Mouse (Mus musculus) lung, adult 2 months (tissue): Measurements from ENCODE around the gene Eif1ad. TPM values are rescaled to one million over a fixed set of nuclear protein-coding genes. Genes with fewer than 3 reads are reported as not detected.
A peak's percentile ranks its signal among the peaks of the same experiment; 100 is the strongest.

Source experiments
- DNase-seq: peaks from one replicate; pipeline ENCODE4 v3.0.0; 2022
- H3K4me1 ChIP-seq: fragments of 200-500 bp; 2 replicates; pipeline ENCODE4 v1.6.1; 2011; ENCODE audit warnings: low read length; ENCODE audit not compliant: control insufficient read depth, insufficient read depth
- H3K4me3 ChIP-seq: fragments of 200-500 bp; replicated peaks from 2 replicates; pipeline ENCODE3; 2011; ENCODE audit warnings: low read depth, mild to moderate bottlenecking, control low read depth, low read length; ENCODE audit errors: extremely low read depth
- CTCF ChIP-seq: fragments of 200-500 bp; IDR thresholded peaks from 2 replicates; pipeline ENCODE4 v1.5.1; 2011; ENCODE audit warnings: mild to moderate bottlenecking, low read length, control low read depth; ENCODE audit not compliant: insufficient read depth
- POLR2A ChIP-seq: fragments of 200-500 bp; IDR thresholded peaks from 2 replicates; pipeline ENCODE4 v1.6.1; 2011; ENCODE audit warnings: low read depth, mild to moderate bottlenecking, control low read depth, low read length, borderline replicate concordance; ENCODE audit errors: extremely low read depth
- WGBS: fragments of 180-500 bp; shearing (Covaris S2); methylation state at CpG from one replicate; pipeline ENCODE4 v1.1.7; 2018; 5-methylcytosine and 5-hydroxymethylcytosine counted together
- polyA plus RNA-seq: library from polyadenylated mRNA; depleted of rRNA; stranded (reverse); fragments of >200 nt; gene quantifications from 2 replicates; pipeline ENCODE4 v1.2.3, GENCODE M21; 2012; rRNA removed

The Eif1ad gene
- polyA plus RNA-seq, 1 experiment: 21.4 TPM

GRCm38 (mm10) chr19:5409068-5409467 lies 42.5 kb downstream of the Eif1ad start:
- DNase-seq: no peak
- no peak overlapping the region for H3K4me3 ChIP-seq
- peaks cover 16% of the 10 kb centered on the region for H3K4me1 ChIP-seq
- TF ChIP-seq CTCF: no peak
- no peak; the same call in 1 of the 2 replicates for TF ChIP-seq POLR2A
- 58% methylated on average over 5 of the region's 5 CpGs for WGBS

GRCm38 (mm10) chr19:5410641-5411040 lies 44.1 kb downstream of the Eif1ad start:
- DNase-seq: no peak
- TF ChIP-seq CTCF (no peak), POLR2A (no peak)
- H3K4me3 ChIP-seq: no peak overlapping the region
- 71% methylated on average over 5 of the region's 5 CpGs for WGBS
- peaks cover 15% of the 10 kb centered on the region for H3K4me1 ChIP-seq

GRCm38 (mm10) chr19:5411961-5412360 lies 45.4 kb downstream of the Eif1ad start:
- no peak for DNase-seq
- Histone ChIP-seq H3K4me3 (no peak overlapping the region), H3K4me1 (peaks cover 12% of the 10 kb centered on the region)
- WGBS: 47% methylated on average over 5 of the region's 5 CpGs
- TF ChIP-seq POLR2A (0 out of 2 replicates have a peak, but pooled peaks have one; percentile 26), CTCF (no peak)

GRCm38 (mm10) chr19:5413840-5414239 lies 47.3 kb downstream of the Eif1ad start:
- H3K4me3 ChIP-seq: no peak overlapping the region
- peaks cover 4% of the 10 kb centered on the region for H3K4me1 ChIP-seq
- no peak for TF ChIP-seq POLR2A
- no peak for TF ChIP-seq CTCF
- WGBS: 76% methylated on average over 4 of the region's 4 CpGs
- no peak for DNase-seq

GRCm38 (mm10) chr19:5414534-5414957 lies 48.0 kb downstream of the Eif1ad start:
- DNase-seq: no peak
- TF ChIP-seq CTCF: no peak
- TF ChIP-seq POLR2A: peak; percentile 71; the same call in 1 of the 2 replicates
- 61% methylated on average over 2 of the region's 2 CpGs for WGBS
- Histone ChIP-seq H3K4me3 (no peak overlapping the region), H3K4me1 (no peaks in the 10 kb centered on the region)

- WGBS: 92% methylated on average over 8 of the region's 8 CpGs
- no peak for DNase-seq
- TF ChIP-seq POLR2A: no peak
- TF ChIP-seq CTCF: no peak
- Histone ChIP-seq H3K4me3 (no peak overlapping the region), H3K4me1 (peaks cover 8% of the 10 kb centered on the region)
Measured at GRCm38 (mm10) chr19:5418750-5419466, 52.4 kb downstream of the Eif1ad start.

- WGBS: 93% methylated on average over 9 of the region's 9 CpGs
- no peak overlapping the region for H3K4me3 ChIP-seq
- DNase-seq: no peak
- TF ChIP-seq CTCF: no peak
- TF ChIP-seq POLR2A: no peak
- peaks cover 8% of the 10 kb centered on the region for H3K4me1 ChIP-seq
Measured at GRCm38 (mm10) chr19:5419630-5420029, 53.1 kb downstream of the Eif1ad start.

- no peak for DNase-seq
- TF ChIP-seq CTCF (no peak), POLR2A (no peak)
- WGBS: 75% methylated on average over 6 of the region's 6 CpGs
- Histone ChIP-seq H3K4me1 (peaks cover 8% of the 10 kb centered on the region), H3K4me3 (no peak overlapping the region)
Measured at GRCm38 (mm10) chr19:5420579-5420978, 54.0 kb downstream of the Eif1ad start.

Other genes with a start within 250 kb of the Eif1ad start
- gene Klc2, start 248.2 kb upstream of the Eif1ad start, polyA plus RNA-seq: 35.5 and 47.3 TPM in 2 replicates
- gene Pacs1, start 93.6 kb upstream of the Eif1ad start, polyA plus RNA-seq: 37.2 and 40.6 TPM in 2 replicates
- 121 and 132 TPM in 2 replicates for gene Sf3b2, start 71.3 kb upstream of the Eif1ad start, polyA plus RNA-seq
- gene Gal3st3, start 68.4 kb upstream of the Eif1ad start, polyA plus RNA-seq: 1.9 and 2.3 TPM in 2 replicates
- not detected in 2 replicates for gene Catsper1, start 31.0 kb upstream of the Eif1ad start, polyA plus RNA-seq
- gene Cst6, start 17.2 kb upstream of the Eif1ad start, polyA plus RNA-seq: 1.9 and 32.5 TPM in 2 replicates
- 68.1 and 94.3 TPM in 2 replicates for gene Banf1, start 427 bp downstream of the Eif1ad start, polyA plus RNA-seq
- gene Sart1, start 22.0 kb downstream of the Eif1ad start, polyA plus RNA-seq: 15.6 and 35.7 TPM in 2 replicates
- not detected in 2 replicates for gene Tsga10ip, start 35.8 kb downstream of the Eif1ad start, polyA plus RNA-seq
- gene Drap1, start 58.2 kb downstream of the Eif1ad start, polyA plus RNA-seq: 151 and 176 TPM in 2 replicates
- 85.2 and 86.7 TPM in 2 replicates for gene AI837181, start 58.4 kb downstream of the Eif1ad start, polyA plus RNA-seq
- gene Fosl1, start 80.8 kb downstream of the Eif1ad start, polyA plus RNA-seq: 0.34 and 0.36 TPM in 2 replicates
- 15.8 and 17.0 TPM in 2 replicates for gene Ccdc85b, start 91.2 kb downstream of the Eif1ad start, polyA plus RNA-seq
- 129 and 144 TPM in 2 replicates for gene Fibp, start 93.9 kb downstream of the Eif1ad start, polyA plus RNA-seq
- gene Ctsw, start 101.8 kb downstream of the Eif1ad start, polyA plus RNA-seq: 4.9 and 5.7 TPM in 2 replicates
- 96.9 and 103 TPM in 2 replicates for gene Efemp2, start 107.2 kb downstream of the Eif1ad start, polyA plus RNA-seq
- gene Mus81, start 121.7 kb downstream of the Eif1ad start, polyA plus RNA-seq: 50.3 and 53.0 TPM in 2 replicates
- gene Cfl1, start 123.7 kb downstream of the Eif1ad start, polyA plus RNA-seq: 439 and 568 TPM in 2 replicates
- gene 1700020D05Rik, start 137.0 kb downstream of the Eif1ad start, polyA plus RNA-seq: 1.1 and 1.2 TPM in 2 replicates
- 8.8 and 15.6 TPM in 2 replicates for gene Snx32, start 143.8 kb downstream of the Eif1ad start, polyA plus RNA-seq
- gene Ovol1, start 193.9 kb downstream of the Eif1ad start, polyA plus RNA-seq: 2.3 and 11.2 TPM in 2 replicates
- 14.5 and 15.3 TPM in 2 replicates for gene Ap5b1, start 201.3 kb downstream of the Eif1ad start, polyA plus RNA-seq
- gene Rnaseh2c, start 235.1 kb downstream of the Eif1ad start, polyA plus RNA-seq: 38.6 and 47.6 TPM in 2 replicates
- gene Kat5, start 243.5 kb downstream of the Eif1ad start, polyA plus RNA-seq: 72.5 and 75.7 TPM in 2 replicates